Mouse (Mus musculus) c-Kit-positive CD71-positive TER-119-negative erythroid progenitor cells, embryonic 14.5 days (primary cell): ENCODE measurements around the gene Ctdsp1.
"Not testable (repeated sequence)": the region's sequence is repeated elsewhere in the genome, so short reads cannot be mapped to it uniquely, and the experiment has no call there.

Experiments used
- DNase-seq: peaks from one replicate; pipeline ENCODE4 v3.0.0-alpha.2; 2013; ENCODE audit warnings: low read depth

The Ctdsp1 gene

DNA sequence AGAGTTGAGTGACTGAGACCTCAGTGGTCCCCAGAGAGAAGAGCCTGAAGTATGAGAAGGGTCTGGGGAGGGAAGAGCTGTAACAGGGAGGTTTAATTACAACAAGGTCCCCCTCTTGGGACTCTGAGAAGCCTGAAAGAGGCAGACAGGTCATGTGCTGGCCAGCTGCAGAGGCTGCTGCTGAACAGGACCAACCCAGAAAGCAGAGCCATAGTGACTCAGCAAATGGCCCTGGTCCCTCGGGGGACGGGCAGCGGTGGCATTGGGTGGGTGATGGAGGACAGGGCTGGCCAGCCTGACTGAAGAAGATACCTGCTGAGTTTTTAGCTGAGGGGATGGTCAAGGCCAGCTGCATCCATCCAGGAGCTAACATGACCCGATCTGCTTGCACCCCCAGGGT is 14.9 kb upstream of the Ctdsp1 start:
- no peak for DNase-seq

DNA sequence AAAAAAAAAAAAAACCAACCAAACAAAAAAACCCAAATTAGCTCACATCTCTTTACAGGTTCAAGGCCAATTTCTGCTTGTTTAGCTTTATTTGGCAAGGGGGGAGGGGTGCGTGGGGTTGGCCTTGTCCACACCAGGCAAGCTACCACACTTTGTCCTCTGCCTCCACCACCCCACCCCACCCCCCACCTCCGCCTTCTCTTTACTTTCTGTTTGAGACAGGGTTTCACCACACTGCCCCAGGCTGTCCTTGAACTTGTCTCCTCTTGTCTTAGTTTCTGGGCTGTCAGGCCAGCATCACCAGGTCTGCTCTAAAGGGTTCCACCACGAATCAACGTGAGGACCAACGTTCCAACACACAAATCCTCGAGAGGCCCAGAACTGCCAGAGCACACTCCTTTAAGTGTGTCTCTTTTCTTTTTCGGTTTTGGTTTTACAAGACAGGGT is 12.2 kb upstream of the Ctdsp1 start:
- DNase-seq = no peak

DNA sequence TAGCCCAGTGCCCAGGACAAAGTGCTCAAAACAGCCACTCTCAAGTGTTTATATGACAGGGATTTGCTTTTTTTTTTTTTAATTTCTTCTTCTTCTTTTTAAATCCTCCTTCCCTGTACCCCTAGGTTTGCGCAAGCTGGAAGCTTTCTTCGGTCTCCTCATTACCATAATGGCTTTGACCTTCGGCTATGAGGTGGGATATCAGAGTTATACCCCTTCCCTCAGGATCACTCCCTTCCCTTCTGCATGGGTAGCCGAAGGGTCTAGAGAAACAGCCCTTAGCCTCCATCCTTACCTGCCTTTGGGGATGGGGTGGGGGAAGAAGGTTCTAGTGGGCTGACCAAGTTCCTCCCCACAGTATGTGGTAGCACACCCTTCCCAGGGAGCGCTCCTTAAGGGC is 10.8 kb upstream of the Ctdsp1 start:
- no peak for DNase-seq

DNA sequence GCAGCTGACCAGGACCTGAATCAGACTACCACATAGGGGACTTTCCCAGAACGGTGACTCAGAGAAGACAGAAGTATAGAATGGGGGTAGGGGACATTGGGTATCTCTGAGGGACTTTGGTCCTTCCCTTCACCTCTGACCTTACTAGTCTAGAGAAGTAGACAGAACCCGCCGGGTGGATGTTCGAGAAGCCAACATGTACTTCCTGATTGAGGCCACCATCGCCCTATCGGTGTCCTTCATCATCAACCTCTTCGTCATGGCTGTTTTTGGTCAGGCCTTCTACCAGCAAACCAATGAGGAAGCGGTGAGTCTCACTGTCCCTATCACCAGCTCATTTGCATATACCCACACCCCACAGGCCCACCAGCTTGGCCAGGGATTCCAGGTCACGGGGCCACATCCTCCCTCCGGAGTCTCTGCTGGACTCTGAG is 9.7 kb upstream of the Ctdsp1 start:
- no peak for DNase-seq

DNA sequence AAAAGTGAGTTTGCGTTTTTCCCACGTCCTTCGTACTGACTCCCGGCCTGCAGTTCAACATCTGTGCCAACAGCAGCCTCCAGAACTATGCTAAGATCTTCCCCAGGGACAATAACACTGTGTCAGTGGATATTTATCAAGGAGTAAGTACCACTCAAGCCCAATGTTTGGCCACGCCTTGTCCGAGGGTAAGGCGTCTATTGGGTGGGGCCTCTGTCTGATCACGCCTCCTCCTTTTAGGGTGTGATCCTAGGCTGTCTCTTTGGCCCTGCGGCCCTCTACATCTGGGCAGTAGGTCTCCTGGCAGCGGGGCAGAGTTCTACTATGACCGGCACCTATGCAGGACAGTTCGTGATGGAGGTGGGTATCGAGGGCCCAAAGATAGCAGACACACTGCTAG is 7.9 kb upstream of the Ctdsp1 start:
- DNase-seq = no peak

DNA sequence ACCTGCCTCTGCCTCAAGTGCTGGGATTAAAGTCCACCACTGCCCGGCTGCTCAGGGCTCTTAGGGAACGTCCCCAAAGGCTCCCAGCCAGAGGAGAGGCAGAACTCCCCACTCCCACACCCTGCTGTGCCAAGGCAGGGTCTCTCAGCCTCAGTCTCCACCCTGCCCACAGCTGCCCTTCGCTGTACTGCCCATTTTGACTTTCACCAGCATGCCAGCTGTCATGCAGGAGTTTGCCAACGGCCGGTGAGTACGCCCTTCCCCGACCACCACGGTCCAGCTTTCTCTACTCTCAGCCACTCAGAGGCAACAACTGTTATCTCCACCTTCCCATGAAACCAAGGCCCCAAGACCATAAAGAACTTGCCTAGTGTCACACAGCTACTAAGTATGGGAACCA is 6.8 kb upstream of the Ctdsp1 start:
- DNase-seq = no peak

DNA sequence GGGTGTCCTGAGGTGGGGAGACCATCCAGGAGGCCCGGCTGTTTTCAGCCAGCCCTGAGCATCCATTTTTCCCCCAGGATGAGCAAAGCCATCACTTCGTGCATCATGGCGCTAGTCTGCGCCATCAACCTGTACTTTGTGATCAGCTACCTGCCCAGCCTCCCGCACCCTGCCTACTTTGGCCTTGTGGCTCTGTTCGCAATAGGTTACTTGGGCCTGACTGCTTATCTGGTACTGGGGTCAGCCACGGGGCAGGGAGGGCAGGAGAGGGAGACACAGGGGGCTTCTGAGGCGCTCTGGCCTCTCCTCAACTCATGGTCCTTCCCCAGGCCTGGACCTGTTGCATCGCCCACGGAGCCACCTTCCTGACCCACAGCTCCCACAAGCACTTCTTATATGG is 6.2 kb upstream of the Ctdsp1 start:
- no peak for DNase-seq

DNA sequence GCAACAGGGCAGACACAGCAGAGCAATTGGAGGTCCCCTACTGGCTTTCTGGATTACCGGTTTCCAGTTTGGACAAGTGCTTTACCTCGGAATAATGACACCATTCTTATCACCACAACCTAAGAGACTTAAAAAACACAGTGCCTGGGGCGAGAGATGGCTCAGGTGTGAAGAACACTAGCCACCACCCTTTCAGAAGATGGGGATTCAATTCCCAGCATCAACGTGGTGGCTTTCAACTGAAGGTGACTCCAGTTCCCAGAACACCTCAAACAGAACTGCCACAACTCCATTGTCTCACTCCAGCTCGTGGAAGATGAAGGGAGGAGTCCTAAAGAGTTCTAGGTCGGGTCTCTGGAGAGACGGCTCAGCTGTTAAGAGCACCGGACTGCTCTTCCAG is 5.8 kb upstream of the Ctdsp1 start:
- no peak for DNase-seq

DNA sequence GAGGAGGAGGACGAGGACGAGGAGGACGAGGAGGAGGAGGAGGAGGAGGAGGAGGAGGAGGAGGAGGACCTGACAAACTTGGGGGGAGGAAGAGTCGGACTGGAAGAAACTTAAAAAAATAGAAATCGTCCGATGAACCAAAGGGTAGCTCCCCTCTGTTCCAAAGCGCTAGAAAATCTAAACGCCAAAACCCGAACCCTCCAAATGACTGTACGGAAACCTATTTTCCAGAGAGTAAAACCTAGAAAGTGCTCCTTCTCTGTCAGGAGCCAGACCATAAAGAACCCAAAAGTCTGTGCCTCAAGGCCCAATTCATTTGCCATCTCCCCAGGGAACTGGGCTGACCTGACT is 5.0 kb upstream of the Ctdsp1 start:
- DNase-seq = no peak

DNA sequence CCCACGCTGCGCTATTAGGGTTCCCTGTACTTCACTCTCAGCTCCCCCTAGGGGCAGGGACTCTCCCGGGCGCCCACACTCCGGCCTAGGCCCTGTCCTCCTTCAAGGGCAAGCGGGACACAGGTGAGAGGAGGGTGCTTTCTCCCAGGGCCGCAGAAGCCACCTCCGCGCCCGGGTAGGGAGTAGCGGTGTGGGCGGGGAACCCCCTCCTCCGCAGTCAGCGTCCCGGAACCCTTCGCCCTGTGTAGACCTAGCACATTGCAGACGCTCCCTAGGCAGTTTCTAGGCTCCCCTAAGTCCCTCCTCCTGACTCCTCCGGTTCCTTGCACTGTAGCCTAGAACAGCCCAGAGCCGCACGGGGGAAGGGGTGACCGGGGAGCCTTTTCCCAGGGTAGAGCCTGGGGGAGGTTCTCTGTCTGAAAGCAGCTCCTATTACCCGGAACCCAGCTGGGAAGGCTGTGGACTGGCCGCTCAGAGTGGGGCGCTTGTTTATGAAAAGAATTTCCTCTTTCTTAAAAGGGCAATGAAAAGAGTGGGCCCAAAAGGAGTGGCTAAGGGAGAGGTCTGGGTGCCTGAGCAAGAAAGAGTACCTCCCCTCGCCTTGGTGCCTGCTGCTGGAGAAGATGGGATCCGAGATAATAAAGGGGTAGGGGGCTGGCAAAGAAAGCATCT is 4.5 kb upstream of the Ctdsp1 start:
- peak; percentile 91 for DNase-seq

DNA sequence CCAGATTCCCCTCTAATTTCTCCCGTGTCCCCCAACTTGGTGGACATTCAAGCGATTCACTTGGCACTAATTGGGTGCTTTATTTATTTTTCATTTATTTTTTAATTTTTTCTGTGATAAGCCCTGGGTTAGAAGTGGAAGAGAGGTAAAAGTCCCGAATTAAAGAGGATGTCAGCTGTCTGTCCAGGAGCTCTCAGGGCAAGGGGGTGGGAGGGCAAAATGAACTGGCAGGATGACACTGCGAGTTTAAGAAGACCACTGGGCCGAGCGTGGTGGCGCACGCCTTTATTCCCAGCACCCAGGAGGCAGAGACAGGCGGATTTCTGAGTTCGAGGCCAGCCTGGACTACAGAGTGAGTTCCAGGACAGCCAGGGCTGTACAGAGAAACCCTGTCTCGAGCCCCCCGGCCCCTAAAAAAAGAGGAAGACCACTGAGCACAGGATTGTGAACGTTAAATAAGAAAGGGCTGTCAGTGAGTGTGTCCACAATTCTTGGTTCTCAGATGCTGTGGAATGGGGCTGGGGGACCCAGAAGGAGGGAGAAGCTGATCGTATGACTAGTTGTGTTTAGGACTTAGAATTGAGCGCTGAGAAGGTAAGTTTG is 3.8 kb upstream of the Ctdsp1 start:
- no peak for DNase-seq

DNA sequence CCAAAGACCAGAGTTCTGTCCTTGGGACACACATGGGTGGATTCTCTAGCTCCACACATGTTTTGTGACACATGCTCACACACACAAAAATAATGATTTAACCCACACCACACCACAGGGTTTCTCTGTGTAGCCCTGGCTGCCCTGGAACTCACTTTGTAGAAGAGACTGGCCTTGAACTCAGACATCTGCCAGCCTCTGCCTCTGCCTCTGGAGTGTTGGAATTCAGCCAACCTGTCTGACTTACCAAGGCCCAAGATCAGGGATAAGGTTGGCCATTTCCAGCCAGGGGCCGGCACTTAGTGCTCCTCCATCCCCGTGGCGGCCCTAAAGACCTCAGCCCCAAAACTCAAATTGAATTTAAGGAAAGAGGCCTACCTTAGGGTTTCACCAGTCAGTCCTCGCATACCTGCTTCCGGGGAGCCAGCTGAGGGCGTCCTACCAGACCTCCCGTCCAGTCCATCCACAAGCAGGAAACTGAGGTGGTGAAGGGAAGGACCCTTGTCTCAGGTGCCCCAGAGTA is 2.9 kb upstream of the Ctdsp1 start:
- DNase-seq = no peak

DNA sequence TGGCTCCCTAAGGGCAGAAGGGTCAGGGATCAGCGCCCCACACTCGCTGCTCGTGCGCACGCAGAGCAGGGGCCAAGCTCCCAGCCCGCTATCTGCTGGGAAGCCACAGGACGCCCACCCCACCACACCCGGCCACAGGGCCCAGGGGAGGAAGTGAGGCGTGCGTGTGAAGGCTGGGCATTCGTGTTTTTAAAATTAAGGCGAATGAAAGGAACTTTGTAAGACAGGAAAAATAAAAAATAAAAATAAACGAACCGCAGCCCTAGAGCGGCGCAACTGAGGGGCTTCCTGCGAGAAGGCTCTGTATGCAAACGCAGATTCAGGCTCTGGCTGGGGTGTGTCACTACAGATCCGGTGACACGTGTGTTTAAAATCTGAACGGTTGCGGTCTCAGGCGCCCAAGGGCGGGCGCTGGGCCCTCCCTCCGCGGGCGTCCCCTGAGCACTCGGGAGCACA is 1.4 kb upstream of the Ctdsp1 start:
- no peak for DNase-seq

DNA sequence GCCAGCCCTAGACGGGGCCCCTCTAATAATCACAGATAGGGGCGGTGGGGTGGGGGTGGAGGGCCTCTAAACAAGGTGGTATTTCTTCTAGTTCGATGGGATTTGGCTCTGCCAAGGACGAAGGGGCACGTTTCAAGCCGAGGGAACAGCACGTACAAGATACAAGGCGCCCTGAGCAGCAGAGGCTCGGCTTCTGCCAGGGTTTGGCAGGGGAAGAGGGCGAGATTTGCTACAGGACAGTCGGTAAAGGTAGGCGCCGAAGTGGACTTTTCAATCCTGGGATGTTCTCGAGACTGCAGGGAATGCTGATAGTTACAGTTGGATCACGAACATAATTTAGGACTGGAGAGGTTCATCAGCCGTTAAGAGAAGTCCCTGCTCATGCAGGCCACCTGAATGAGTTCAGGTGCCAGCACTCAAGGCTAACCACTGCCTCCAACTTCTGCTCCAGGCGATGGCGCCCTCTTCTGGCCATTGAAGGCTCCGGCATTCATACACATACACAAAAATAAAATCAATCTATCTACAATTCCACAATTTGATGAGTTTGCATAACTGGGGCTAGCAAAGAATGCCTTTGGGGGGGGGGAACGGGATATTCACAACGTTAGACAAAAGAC is 912 bp upstream of the Ctdsp1 start:
- DNase-seq = peak; percentile 78

DNA sequence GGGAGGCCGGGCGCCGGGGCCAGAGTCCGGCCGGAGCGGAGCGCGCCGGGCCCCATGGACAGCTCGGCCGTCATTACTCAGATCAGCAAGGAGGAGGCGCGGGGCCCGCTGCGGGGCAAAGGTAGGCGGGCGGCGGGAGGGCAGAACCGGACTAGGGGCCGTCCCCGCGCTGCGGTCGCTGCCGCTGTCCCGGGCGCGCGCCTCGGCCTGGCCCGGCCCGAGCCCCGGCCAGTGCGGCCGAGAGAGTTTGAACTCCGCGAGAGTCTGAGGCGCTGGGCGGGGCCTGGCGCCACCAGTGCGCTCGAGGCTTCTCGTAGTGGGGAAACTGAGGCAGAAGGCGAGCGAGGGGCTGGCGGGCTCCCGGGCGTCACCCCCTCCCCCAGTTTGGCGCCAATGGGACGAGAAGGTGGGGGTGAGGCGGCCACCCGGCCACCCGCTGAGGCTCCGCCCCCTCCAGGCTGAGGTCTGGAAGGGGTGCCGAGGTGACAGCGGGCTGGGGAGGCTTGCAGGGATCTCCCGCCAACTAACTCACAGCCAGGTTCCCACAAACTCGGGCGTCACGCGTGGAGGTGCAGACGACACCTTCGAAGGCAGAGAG is 634 bp downstream of the Ctdsp1 start:
- no peak for DNase-seq

DNA sequence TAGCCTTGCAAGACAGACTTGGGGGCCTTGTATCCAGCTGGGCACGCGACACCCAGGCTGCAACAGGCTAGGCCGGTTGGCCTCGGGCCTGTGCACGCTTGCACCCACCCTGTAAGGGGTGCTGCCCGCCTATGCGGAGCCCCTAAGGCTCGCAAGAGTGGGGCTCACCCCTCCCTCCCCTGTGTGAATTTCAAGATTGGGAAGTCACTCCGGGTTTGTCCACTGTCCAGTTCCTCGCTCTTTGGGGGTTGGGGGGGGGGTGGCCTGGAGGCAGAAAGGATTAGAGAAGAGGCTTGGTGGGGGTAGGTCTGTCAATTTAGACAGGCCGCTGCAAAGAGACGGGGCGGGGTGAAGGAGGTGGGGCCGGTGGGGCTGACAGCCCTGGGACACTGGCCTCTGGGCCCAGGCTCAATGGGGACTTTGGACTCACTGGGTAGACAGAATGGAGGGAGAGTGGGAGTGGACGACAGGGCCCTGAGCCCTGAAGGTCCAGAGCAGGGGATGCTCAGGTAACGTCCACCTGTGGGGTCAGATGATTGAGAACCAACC is 1.2 kb downstream of the Ctdsp1 start:
- DNase-seq = no peak

DNA sequence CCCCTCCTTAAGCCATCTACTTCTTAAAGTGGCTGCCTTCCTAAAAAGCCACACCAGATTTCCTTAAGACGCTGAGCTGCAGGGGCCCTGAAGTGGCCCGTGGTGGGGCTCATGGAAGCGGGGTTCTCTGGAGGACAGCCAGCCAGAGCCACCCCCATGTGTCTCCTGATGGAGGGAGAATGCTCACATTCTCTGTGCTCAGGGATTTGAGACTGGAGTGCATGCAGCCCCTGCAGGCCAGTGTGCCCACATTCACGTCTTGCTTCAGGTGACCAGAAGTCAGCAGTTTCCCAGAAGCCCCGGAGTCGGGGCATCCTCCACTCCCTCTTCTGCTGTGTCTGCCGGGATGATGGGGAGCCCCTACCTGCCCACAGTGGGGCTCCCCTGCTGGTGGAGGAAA is 1.7 kb downstream of the Ctdsp1 start:
- no peak for DNase-seq

DNA sequence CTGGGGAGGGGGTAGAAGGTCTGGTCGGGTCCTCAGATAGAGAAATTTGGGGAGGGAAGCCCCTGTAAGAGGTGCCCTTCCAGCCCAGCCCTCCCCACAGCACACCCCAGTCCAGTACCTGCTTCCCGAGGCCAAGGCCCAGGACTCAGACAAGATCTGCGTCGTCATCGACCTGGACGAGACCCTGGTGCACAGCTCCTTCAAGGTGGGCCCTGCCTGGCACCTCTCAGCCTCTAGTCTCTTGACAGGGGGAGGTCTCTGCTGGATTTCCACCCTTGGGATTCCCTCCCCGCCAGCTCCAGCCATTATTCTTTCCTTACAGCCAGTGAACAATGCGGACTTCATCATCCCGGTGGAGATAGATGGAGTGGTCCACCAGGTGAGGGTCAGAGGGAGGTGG is 2.4 kb downstream of the Ctdsp1 start:
- no peak for DNase-seq

DNA sequence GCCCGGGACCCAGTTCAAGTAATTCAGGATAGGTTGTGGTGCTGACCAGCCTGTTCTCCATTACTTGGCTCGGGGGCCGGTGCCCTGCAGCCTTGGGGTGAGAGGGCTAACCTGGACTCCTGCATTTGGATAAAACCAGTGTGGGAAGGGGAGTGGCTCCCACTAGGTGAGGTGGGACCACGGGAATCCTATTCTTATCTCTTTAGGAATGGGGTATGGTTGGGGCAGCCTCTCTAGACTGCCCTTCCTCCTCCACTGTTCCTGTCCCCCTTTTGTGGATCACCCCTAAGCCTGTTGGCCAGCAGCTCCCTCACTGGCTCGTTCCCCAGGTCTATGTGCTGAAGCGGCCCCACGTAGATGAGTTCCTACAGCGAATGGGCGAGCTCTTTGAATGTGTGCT is 3.0 kb downstream of the Ctdsp1 start:
- DNase-seq = no peak

DNA sequence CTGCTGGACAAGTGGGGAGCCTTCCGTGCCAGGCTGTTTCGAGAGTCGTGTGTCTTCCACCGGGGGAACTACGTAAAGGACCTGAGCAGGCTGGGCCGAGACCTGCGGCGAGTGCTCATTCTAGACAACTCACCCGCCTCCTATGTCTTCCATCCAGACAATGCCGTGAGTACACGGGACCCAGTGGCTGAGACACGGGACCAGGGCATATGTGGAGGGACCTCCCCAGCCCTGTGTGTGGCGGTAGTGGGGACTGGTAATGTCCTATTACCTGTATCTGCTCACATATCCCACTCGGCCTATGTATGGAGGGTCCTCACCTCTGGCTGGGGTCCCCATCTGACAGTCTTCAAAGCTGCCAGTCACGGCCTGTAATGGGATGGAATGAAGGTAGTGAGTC is 3.5 kb downstream of the Ctdsp1 start:
- no peak for DNase-seq

DNA sequence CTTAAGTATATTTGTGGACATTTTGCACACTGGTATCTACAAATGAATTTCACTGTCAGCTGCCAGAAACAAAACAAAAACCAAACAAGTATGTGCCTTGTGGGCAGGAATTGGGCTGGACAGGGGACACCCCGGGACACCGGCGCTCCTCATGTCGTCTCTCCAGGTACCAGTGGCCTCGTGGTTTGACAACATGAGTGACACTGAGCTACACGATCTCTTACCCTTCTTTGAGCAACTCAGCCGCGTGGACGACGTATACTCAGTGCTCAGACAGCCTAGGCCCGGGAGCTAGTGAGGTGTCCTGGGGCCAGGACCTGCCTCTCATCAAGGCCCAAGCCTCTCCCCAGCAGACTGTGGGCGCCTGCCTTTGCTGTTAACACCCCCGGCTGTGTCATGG is 4.0 kb downstream of the Ctdsp1 start:
- DNase-seq = no peak

DNA sequence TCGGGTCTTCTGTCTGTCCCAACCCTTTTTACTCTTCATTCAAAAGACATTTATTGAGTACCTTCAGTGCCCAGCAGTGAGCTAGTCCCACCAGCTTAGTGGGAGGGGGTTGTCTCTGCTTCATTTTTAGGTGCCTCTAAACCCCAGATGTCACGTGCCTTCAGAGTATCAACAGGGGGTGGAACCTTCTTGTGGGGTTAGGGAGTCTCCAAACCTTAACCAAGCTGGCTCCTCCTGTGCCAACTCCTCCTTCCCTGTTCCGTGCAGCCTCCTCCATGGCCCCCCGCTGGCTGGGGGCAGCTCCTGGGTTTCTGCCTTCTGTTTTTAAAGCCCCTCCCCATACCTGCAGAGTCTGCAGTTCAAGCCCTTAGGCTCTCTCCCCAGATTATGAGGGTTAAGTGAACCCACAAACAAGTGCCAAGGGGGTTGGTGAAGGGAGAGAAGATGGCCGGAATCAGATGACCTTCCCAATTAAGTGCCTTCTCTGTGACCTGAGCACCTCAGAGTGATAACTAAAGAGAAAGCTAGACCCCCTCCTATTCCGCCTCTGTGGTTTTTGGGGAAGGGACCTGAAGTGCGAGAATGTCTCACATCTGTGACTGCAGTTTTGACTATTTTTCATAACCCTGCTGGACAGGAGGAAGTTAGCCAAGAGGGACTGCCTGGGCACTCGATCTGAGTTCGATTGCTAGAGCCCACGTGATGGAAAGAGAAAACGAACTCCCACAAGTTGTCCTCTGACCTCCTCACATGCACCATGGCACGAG is 5.3 kb downstream of the Ctdsp1 start:
- DNase-seq = not testable (repeated sequence)
